Mouse (Mus musculus) E14TG2a.4 (cell line): ENCODE measurements around the gene Zfp60.

Experiments used
- CTCF ChIP-seq: conservative IDR thresholded peaks from 2 replicates; pipeline ENCODE4 v1.5.1; 2014; ENCODE audit warnings: low read length
- POU5F1 ChIP-seq: IDR thresholded peaks from 2 replicates; pipeline ENCODE4 v1.6.1; 2014; ENCODE audit warnings: low read length, borderline replicate concordance

GRCm38 (mm10) chr7:27710402-27710801 lies 20.8 kb upstream of the Zfp60 start:
- no peak for TF ChIP-seq CTCF
- no peak for TF ChIP-seq POU5F1
